Mouse (Mus musculus): ENCODE data around the gene 0610012G03Rik. TPM values are rescaled to one million over a fixed set of nuclear protein-coding genes. Genes with fewer than 3 reads are reported as not detected.

Gene 0610012G03Rik
- polyA plus RNA-seq, 1 experiment from 2014 or later, result 91.9 TPM

GRCm38 (mm10) chr16:31927412-31927811 lies 20.9 kb downstream of the 0610012G03Rik start:
- WGBS, result 94% methylated on average over 5 of the region's 5 CpGs
- no peaks in the 10 kb centered on the region for H3K9me3 ChIP-seq
- no peak overlapping the region for H3K4me3 ChIP-seq (replicated peaks)
- no peak overlapping the region for H3K9ac ChIP-seq
- H3K36me3 ChIP-seq (replicated peaks), result no peaks in the 10 kb centered on the region
- peaks cover 7% of the 10 kb centered on the region; the same call in 1 of the 2 replicates for H3K4me1 ChIP-seq
- no peak for ATAC-seq (ENCODE audit: low FRiP score)
- peaks cover 18% of the 10 kb centered on the region; the same call in 1 of the 2 replicates for H3K27me3 ChIP-seq
- no peak overlapping the region for H3K4me2 ChIP-seq
- H3K27ac ChIP-seq, result no peak overlapping the region

DNA sequence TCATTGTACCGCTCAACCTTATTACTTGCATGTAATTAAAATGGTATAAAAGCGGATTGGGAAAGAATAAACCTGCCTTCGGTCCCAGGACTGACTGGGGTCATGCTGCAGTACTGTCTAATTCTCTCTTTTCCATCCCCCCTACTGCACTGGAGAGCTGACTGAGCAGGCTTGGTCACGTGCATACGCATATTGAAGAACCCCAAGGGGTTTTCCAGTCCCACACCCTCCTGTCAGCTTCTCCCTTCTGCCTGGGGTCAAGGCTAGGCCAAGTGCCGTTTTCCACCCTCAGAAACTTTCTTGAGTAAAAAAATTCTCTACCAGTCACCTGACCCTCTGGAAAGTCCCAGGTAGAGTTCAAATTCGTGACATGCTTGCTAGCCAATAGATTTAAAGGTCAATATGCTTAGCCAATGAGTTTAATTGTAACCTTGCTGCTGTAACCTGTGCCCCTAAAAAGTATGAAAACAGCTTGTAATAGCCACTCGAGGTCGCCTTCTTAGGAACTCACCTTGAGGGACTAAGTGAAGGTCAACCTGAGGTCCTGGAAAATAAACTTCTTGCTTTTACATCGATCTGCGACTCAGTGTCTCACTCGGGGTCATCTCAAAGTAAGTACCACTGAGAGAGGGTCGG lies 21.6 kb downstream of the 0610012G03Rik start:
- H3K9me3 ChIP-seq, result no peaks in the 10 kb centered on the region
- WGBS, result 90% methylated on average over 13 of the region's 13 CpGs
- ATAC-seq (ENCODE audit: low FRiP score), result no peak
- peaks cover 15% of the 10 kb centered on the region; the same call in 1 of the 2 replicates for H3K27me3 ChIP-seq
- H3K27ac ChIP-seq, result no peak overlapping the region
- no peak overlapping the region for H3K4me2 ChIP-seq
- H3K9ac ChIP-seq, result no peak overlapping the region
- 0 out of 2 replicates have a peak, but pooled peaks cover 3% of the 10 kb centered on the region for H3K4me1 ChIP-seq
- H3K4me3 ChIP-seq (replicated peaks), result no peak overlapping the region
- no peaks in the 10 kb centered on the region for H3K36me3 ChIP-seq (replicated peaks)

- 83% methylated on average over 6 of the region's 6 CpGs for WGBS
- Histone ChIP-seq H3K27me3 (peaks cover 12% of the 10 kb centered on the region; the same call in 1 of the 2 replicates), H3K4me1 (no peaks in the 10 kb centered on the region), H3K9me3 (no peaks in the 10 kb centered on the region), H3K4me3 (replicated peaks) (no peak overlapping the region), H3K4me2 (no peak overlapping the region), H3K9ac (no peak overlapping the region), H3K27ac (no peak overlapping the region), H3K36me3 (replicated peaks) (no peaks in the 10 kb centered on the region)
- no peak for ATAC-seq (ENCODE audit: low FRiP score)
These were observed 22.2 kb downstream of the 0610012G03Rik start for GRCm38 (mm10) chr16:31926091-31926490.

- ATAC-seq (ENCODE audit: low FRiP score), result no peak
- no peaks in the 10 kb centered on the region for H3K9me3 ChIP-seq
- H3K4me3 ChIP-seq (replicated peaks), result no peak overlapping the region
- no peak overlapping the region for H3K9ac ChIP-seq
- H3K27me3 ChIP-seq, result no peaks in the 10 kb centered on the region
- H3K4me1 ChIP-seq, result no peaks in the 10 kb centered on the region
- H3K27ac ChIP-seq, result no peak overlapping the region
- H3K4me2 ChIP-seq, result no peak overlapping the region
- WGBS, result 88% methylated on average over 6 of the region's 6 CpGs
- H3K36me3 ChIP-seq (replicated peaks), result no peaks in the 10 kb centered on the region
These were observed 23.9 kb downstream of the 0610012G03Rik start for GRCm38 (mm10) chr16:31924368-31924767.

- H3K4me3 ChIP-seq (replicated peaks), result no peak overlapping the region
- H3K27me3 ChIP-seq, result no peaks in the 10 kb centered on the region
- H3K4me1 ChIP-seq, result 0 out of 2 replicates have a peak, but pooled peaks cover 2% of the 10 kb centered on the region
- no peak overlapping the region for H3K27ac ChIP-seq
- no peaks in the 10 kb centered on the region for H3K36me3 ChIP-seq (replicated peaks)
- peak; percentile 51; the same call in 1 of the 2 replicates for ATAC-seq (ENCODE audit: low FRiP score)
- WGBS, result 6% methylated on average over 14 of the region's 14 CpGs
- H3K9me3 ChIP-seq, result no peaks in the 10 kb centered on the region
- H3K4me2 ChIP-seq, result peak overlapping the region; percentile 38
- no peak overlapping the region for H3K9ac ChIP-seq
These were observed 30.0 kb downstream of the 0610012G03Rik start for GRCm38 (mm10) chr16:31918248-31918724.

DNA sequence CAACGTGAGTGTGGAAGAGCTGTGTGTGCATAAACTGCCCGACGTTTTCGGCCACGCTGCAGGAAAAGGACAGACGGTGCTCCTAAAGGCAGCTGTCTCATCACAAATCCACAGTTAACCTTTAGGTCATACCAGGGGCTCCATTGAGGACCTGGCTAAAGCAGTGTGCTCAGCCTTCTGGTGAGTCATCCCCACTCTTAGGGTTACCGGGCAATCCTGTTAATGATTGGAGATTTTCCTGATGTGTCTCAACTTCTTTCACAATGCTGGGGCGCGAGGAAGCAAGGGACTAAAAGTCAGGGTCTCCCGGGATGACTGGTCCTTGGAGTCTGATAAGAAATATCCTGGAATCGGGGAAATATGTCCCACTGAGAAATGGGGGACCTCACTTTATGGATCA lies 30.5 kb downstream of the 0610012G03Rik start:
- Histone ChIP-seq H3K36me3 (replicated peaks) (no peaks in the 10 kb centered on the region), H3K4me3 (replicated peaks) (no peak overlapping the region), H3K27ac (no peak overlapping the region), H3K4me1 (0 out of 2 replicates have a peak, but pooled peaks cover 2% of the 10 kb centered on the region), H3K27me3 (no peaks in the 10 kb centered on the region), H3K9me3 (no peaks in the 10 kb centered on the region), H3K9ac (no peak overlapping the region), H3K4me2 (no peak overlapping the region)
- no peak for ATAC-seq (ENCODE audit: low FRiP score)
- 87% methylated on average over 11 of the region's 11 CpGs for WGBS

DNA sequence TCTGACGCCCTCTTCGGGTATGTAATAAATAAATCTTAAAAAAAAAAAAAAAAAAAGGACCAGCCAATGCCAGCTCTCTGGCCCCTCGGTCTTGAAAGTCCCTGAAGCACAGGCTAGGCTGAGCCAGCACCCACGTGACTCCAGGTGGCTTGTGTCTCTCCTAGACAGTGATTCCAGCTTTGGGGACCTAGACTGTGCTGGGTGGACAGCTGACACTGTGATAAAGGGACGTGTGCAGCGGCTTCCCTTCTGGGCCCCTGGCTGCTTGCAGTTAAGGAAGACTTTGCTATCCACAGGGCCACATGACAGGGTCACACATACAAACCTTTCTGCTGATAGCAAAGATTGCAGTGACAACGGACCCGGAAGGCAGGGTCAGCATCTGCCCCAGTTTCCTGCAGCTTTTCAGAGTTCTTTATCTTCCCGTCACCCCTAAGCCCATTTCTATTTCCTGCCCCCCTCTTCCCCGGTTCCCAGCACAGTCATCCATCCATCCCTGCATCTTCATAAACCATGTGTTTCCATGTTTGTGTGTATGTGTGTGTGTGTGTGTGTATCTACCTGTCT lies 37.9 kb downstream of the 0610012G03Rik start:
- Histone ChIP-seq H3K4me1 (peaks cover 11% of the 10 kb centered on the region), H3K27me3 (peaks cover 9% of the 10 kb centered on the region; the same call in 1 of the 2 replicates), H3K9ac (no peak overlapping the region), H3K9me3 (no peaks in the 10 kb centered on the region), H3K4me3 (replicated peaks) (no peak overlapping the region), H3K4me2 (no peak overlapping the region), H3K36me3 (replicated peaks) (no peaks in the 10 kb centered on the region), H3K27ac (no peak overlapping the region)
- 76% methylated on average over 10 of the region's 10 CpGs for WGBS
- ATAC-seq (ENCODE audit: low FRiP score), result no peak

DNA sequence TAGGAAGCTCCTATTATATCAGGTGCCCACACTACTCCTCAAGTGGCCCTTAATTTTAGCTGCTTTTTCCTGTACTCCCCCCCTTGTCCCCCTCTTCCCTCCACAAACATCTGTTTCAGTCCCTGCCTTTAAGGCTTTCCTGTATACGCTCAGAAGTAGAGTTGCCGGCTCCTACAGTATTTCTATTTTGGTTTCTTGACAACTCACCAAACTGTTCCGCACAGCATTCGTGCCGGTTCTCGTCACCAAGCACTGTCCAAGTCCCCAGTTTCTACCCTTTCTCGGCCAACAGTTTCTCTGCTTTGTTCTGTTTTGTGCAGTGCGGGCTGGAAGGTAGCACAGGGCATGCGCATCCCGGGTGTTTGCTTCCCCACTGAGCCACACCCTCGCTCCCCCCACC lies 39.3 kb downstream of the 0610012G03Rik start:
- ATAC-seq (ENCODE audit: low FRiP score), result no peak
- no peak overlapping the region for H3K27ac ChIP-seq
- no peak overlapping the region for H3K4me3 ChIP-seq (replicated peaks)
- peaks cover 9% of the 10 kb centered on the region; the same call in 1 of the 2 replicates for H3K27me3 ChIP-seq
- peaks cover 11% of the 10 kb centered on the region for H3K4me1 ChIP-seq
- H3K4me2 ChIP-seq, result no peak overlapping the region
- no peaks in the 10 kb centered on the region for H3K9me3 ChIP-seq
- H3K9ac ChIP-seq, result no peak overlapping the region
- no peaks in the 10 kb centered on the region for H3K36me3 ChIP-seq (replicated peaks)
- WGBS, result 70% methylated on average over 11 of the region's 11 CpGs

DNA sequence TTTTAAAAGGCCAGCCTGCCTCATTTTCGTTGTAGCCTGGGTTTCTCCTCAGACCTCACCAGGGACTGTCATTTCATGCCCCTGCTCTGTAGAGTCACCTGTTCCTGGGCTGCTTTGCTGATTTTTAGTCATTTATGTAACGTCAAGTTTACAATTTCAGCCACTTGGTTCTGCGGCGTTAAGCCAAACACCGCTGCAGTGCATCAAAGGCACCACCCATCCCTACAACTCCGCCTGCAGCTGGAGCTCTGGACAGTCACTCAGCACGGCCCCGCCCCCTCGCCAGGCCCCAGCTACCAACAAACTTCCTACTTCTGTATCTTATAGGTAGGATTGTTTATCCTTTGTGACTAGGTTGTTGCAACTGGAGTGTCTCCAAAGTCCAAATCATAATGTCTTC lies 41.4 kb downstream of the 0610012G03Rik start:
- no peaks in the 10 kb centered on the region for H3K9me3 ChIP-seq
- no peaks in the 10 kb centered on the region for H3K36me3 ChIP-seq (replicated peaks)
- peaks cover 9% of the 10 kb centered on the region; the same call in 1 of the 2 replicates for H3K27me3 ChIP-seq
- H3K4me1 ChIP-seq, result peaks cover 11% of the 10 kb centered on the region
- no peak overlapping the region for H3K9ac ChIP-seq
- 11% methylated on average over 9 of the region's 9 CpGs for WGBS
- peak overlapping the region; percentile 37 for H3K4me2 ChIP-seq
- ATAC-seq (ENCODE audit: low FRiP score), result no peak
- H3K4me3 ChIP-seq (replicated peaks), result no peak overlapping the region
- no peak overlapping the region for H3K27ac ChIP-seq

GRCm38 (mm10) chr16:31905891-31906825 lies 42.1 kb downstream of the 0610012G03Rik start:
- Histone ChIP-seq H3K9me3 (no peaks in the 10 kb centered on the region), H3K4me3 (replicated peaks) (no peak overlapping the region), H3K27me3 (peaks cover 9% of the 10 kb centered on the region; the same call in 1 of the 2 replicates), H3K4me2 (peak overlapping the region; percentile 37), H3K9ac (no peak overlapping the region), H3K4me1 (peaks cover 11% of the 10 kb centered on the region), H3K36me3 (replicated peaks) (no peaks in the 10 kb centered on the region), H3K27ac (no peak overlapping the region)
- 40% methylated on average over 20 of the region's 20 CpGs for WGBS
- no peak for ATAC-seq (ENCODE audit: low FRiP score)

DNA sequence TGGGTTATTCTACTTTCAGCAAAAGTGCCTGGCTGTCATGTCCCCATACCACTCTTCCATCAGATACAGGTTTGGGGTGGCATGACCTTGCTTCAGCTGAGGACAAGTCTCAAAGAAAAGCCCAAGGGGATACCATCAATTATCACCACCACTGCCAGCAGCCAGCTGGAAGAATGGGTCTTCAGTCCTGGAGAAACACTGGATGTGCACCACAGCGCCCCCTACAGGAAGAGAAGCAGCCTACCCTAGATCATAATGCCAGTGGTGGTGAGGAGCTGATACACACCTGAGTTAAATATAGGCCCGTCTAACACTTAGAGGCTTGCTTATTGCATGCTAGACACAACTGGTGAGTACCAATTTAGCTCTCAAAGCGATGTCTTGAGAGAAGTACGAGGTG lies 43.0 kb downstream of the 0610012G03Rik start:
- 76% methylated on average over 4 of the region's 4 CpGs for WGBS
- H3K27me3 ChIP-seq, result peaks cover 9% of the 10 kb centered on the region; the same call in 1 of the 2 replicates
- no peak overlapping the region for H3K4me3 ChIP-seq (replicated peaks)
- H3K4me1 ChIP-seq, result peaks cover 11% of the 10 kb centered on the region
- H3K36me3 ChIP-seq (replicated peaks), result no peaks in the 10 kb centered on the region
- H3K9ac ChIP-seq, result no peak overlapping the region
- H3K4me2 ChIP-seq, result no peak overlapping the region
- no peak overlapping the region for H3K27ac ChIP-seq
- ATAC-seq (ENCODE audit: low FRiP score), result no peak
- no peaks in the 10 kb centered on the region for H3K9me3 ChIP-seq

GRCm38 (mm10) chr16:31903239-31903638 lies 45.1 kb downstream of the 0610012G03Rik start:
- Histone ChIP-seq H3K4me2 (no peak overlapping the region), H3K27ac (no peak overlapping the region), H3K9me3 (peaks cover 6% of the 10 kb centered on the region; the same call in 1 of the 2 replicates), H3K36me3 (replicated peaks) (no peaks in the 10 kb centered on the region), H3K9ac (no peak overlapping the region), H3K4me3 (replicated peaks) (no peak overlapping the region), H3K4me1 (peaks cover 14% of the 10 kb centered on the region), H3K27me3 (peaks cover 9% of the 10 kb centered on the region; the same call in 1 of the 2 replicates)
- WGBS, result 90% methylated on average over 8 of the region's 8 CpGs
- no peak for ATAC-seq (ENCODE audit: low FRiP score)
